Mouse (Mus musculus) CH12.LX (cell line): Measurements from ENCODE around the gene Mthfsl.
"Not testable (repeated sequence)": the region's sequence is repeated elsewhere in the genome, so short reads cannot be mapped to it uniquely, and the experiment has no call there.

Experiments used
- BHLHE40 ChIP-seq: IDR thresholded peaks from 2 replicates; pipeline ENCODE4 v1.6.1; 2011; ENCODE audit warnings: mild to moderate bottlenecking, low read depth, low read length, improper control_type of control experiment
- CTCF ChIP-seq, 2 experiments: IDR thresholded peaks in 1 of 2; conservative IDR thresholded peaks in 1 of 2; 2 replicates each; pipeline ENCODE4 v1.5.1; 2011 to 2012; ENCODE audit warnings: low read depth in 2 of 2, low read length in 2 of 2, improper control_type of control experiment in 1 of 2, inconsistent platforms in 1 of 2, mild to moderate bottlenecking in 1 of 2, moderate library complexity in 1 of 2
- ELF1 ChIP-seq: IDR thresholded peaks from 2 replicates; pipeline ENCODE4 v1.6.1; 2014; ENCODE audit warnings: low read depth, mild to moderate bottlenecking, inconsistent platforms, low read length, improper control_type of control experiment
- GABPA ChIP-seq: IDR thresholded peaks from 2 replicates; pipeline ENCODE4 v1.6.1; 2012; ENCODE audit warnings: low read depth, low read length, improper control_type of control experiment, inconsistent platforms; ENCODE audit not compliant: insufficient replicate concordance
- KAT2A ChIP-seq: IDR thresholded peaks from 2 replicates; pipeline ENCODE4 v1.6.1; 2012; ENCODE audit warnings: low read length, improper control_type of control experiment, inconsistent platforms; ENCODE audit not compliant: insufficient replicate concordance
- NELFE ChIP-seq: IDR thresholded peaks from 2 replicates; pipeline ENCODE4 v1.6.1; 2011; ENCODE audit warnings: low read depth, low read length, improper control_type of control experiment
- POLR2AphosphoS2 ChIP-seq: IDR thresholded peaks from 2 replicates; pipeline ENCODE4 v1.6.1; 2011; ENCODE audit warnings: low read depth, low read length, improper control_type of control experiment
- USF1 ChIP-seq: IDR thresholded peaks from 2 replicates; pipeline ENCODE4 v1.6.1; 2014; ENCODE audit warnings: low read depth, mild to moderate bottlenecking, inconsistent platforms, low read length, improper control_type of control experiment

DNA sequence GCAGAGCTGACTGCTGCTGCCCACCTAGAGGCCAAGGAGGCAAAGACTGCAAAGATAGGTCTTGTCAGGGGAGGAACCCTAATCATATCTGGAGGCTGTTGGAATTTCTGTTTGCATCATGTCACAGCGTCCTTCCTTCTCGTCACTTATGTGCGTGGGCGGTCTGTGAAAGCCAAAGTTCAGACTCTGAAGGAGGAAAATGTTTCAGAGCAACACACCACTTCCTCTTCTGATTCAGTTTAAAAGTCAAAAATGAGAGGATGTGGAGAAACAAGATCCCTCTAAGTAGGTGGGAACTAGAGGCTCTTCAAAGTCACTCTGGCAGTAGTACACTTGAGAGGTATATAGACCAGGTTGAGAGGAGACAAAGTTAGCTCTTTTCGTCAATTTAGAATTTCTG, 11.6 kb upstream of the Mthfsl start, which contains the start of gene Bcl2a1d:
- not testable (repeated sequence) for TF ChIP-seq POLR2AphosphoS2; NELFE; GABPA; KAT2A; CTCF (conservative IDR thresholded peaks at IDR 0.05 in 1 of 2, IDR thresholded peaks at IDR 0.05 in 1 of 2; ENCODE audit: low read depth in 2 of 2, low read length in 2 of 2); USF1; BHLHE40
- peak; percentile 39; the same call in 1 of the 2 replicates for TF ChIP-seq ELF1
